Mouse (Mus musculus) ES-E14 (cell line): Measurements from ENCODE around the gene Gpatch3.

Source experiments
- CHD2 ChIP-seq: IDR thresholded peaks from 2 replicates; pipeline ENCODE4 v1.6.1; 2014; ENCODE audit warnings: mild to moderate bottlenecking, low read depth, low read length, inconsistent platforms
- HCFC1 ChIP-seq: IDR thresholded peaks from 2 replicates; pipeline ENCODE4 v1.6.1; 2012; ENCODE audit warnings: low read length, inconsistent platforms, borderline replicate concordance; ENCODE audit not compliant: insufficient read depth
- MAFK ChIP-seq: IDR thresholded peaks from 2 replicates; pipeline ENCODE4 v1.6.1; 2014; ENCODE audit warnings: mild to moderate bottlenecking, low read depth, low read length, inconsistent platforms; ENCODE audit not compliant: insufficient read depth
- ZC3H11A ChIP-seq: IDR thresholded peaks from 2 replicates; pipeline ENCODE4 v1.6.1; 2012; ENCODE audit warnings: low read depth, mild to moderate bottlenecking, inconsistent platforms, low read length, borderline replicate concordance
- ZNF384 ChIP-seq: IDR thresholded peaks from 2 replicates; pipeline ENCODE4 v1.6.1; 2012; ENCODE audit warnings: low read depth, low read length, inconsistent platforms

- TF ChIP-seq ZNF384 (no peak), HCFC1 (no peak), CHD2 (no peak), MAFK (no peak), ZC3H11A (no peak)
Measured at GRCm38 (mm10) chr4:133596084-133596483, 21.5 kb downstream of the Gpatch3 start.
